Mouse (Mus musculus): ENCODE measurements around the gene Ffar3. TPM values are rescaled to one million over a fixed set of nuclear protein-coding genes. Genes with fewer than 3 reads are reported as not detected.
"Not testable (repeated sequence)": the region's sequence is repeated elsewhere in the genome, so short reads cannot be mapped to it uniquely, and the experiment has no call there.

Ffar3 gene
- polyA plus RNA-seq, 1 experiment from 2014 or later = not detected

DNA sequence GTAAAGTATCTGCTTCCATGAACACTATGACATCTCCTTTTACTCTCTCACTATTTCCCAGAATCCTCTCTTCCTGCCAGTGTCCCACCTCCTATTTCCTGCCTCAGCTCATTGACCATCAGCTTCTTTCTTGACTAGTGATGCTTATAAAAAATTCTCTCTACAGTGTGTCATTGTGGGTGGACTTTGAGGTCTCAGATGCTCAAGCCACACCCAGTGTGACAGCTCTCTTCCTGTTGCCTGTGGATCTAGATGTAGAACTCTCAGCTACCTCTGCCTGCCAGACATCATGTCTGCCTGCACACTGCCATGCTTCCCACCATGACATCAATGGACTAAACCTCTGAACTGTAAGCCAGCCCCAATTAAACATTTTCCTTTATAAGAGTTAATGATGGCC, 18.7 kb downstream of the Ffar3 start:
- no peaks in the 10 kb centered on the region for H3K4me1 ChIP-seq (ENCODE audit: control insufficient read depth, insufficient read depth, low read length)
- no peaks in the 10 kb centered on the region for H3K36me3 ChIP-seq (ENCODE audit: control insufficient read depth, insufficient read depth, low read length)
- ATAC-seq (ENCODE audit: insufficient read depth, low FRiP score, low TSS enrichment) = no peak
- H3K4me3 ChIP-seq (ENCODE audit: low read depth, low read length) = no peak overlapping the region
- no peak overlapping the region for H3K27ac ChIP-seq (ENCODE audit: low read depth, low read length)
- no peak for DNase-seq (ENCODE audit: low spot score)
- H3K9ac ChIP-seq (ENCODE audit: low read length) = no peak overlapping the region
- H3K4me2 ChIP-seq (ENCODE audit: low read depth) = no peak overlapping the region
- no peaks in the 10 kb centered on the region for H3K9me3 ChIP-seq (ENCODE audit: control insufficient read depth, low read length)
- no peaks in the 10 kb centered on the region for H3K27me3 ChIP-seq (ENCODE audit: control insufficient read depth, insufficient read depth, low read length)

DNA sequence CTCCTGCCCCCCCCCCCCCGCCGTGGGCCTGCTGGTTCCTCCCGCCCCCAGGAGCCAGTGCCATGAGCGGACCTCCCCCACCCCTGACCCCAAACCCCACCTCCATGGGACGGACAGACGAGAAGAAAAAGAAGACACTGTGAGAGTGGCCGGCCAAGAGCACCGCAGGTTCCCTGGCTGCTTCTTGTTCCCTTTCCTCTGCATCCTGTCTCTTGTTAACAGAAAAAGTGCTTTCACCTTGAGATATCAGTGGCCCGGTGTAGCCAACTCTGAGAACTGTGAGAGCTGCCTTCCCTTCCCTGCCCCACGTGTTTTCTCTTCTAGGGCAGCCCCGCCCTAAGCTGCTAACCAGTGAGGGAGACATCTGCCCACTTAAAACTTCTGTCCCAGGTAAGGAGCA, 23.3 kb downstream of the Ffar3 start:
- ATAC-seq (ENCODE audit: insufficient read depth, low FRiP score, low TSS enrichment); H3K4me2 ChIP-seq (ENCODE audit: low read depth); H3K36me3 ChIP-seq (ENCODE audit: control insufficient read depth, insufficient read depth, low read length); H3K27ac ChIP-seq (ENCODE audit: low read depth, low read length); H3K9me3 ChIP-seq (ENCODE audit: control insufficient read depth, low read length); DNase-seq (ENCODE audit: low spot score); H3K9ac ChIP-seq (ENCODE audit: low read length); H3K27me3 ChIP-seq (ENCODE audit: control insufficient read depth, insufficient read depth, low read length); H3K4me1 ChIP-seq (ENCODE audit: control insufficient read depth, insufficient read depth, low read length); H3K4me3 ChIP-seq (ENCODE audit: low read depth, low read length): not testable (repeated sequence)
- 48% methylated on average over 9 of the region's 11 CpGs for WGBS

DNA sequence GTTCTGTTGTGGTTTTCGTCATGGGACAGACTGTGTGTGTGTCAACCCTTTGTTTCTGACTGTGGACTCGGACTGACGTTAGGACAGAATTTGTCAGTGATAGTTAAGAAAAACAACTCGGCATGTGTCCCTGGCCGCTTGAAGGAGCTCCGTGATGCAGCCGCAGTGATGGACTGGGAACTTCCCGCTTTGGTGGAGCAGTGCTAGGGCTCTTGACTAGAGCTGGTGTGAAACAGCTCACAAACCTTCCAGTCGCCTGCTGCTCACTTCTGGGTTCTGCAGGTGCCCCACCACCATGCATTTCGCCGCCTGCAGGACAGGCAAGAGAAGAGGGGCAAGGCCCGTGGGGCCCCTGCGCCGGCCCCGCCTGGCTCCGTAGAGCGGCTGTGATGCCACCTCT, 23.7 kb downstream of the Ffar3 start:
- 65% methylated on average over 15 of the region's 17 CpGs for WGBS
- Histone ChIP-seq H3K9ac (ENCODE audit: low read length) (no peak overlapping the region), H3K27ac (ENCODE audit: low read depth, low read length) (no peak overlapping the region), H3K9me3 (ENCODE audit: control insufficient read depth, low read length) (no peaks in the 10 kb centered on the region), H3K27me3 (ENCODE audit: control insufficient read depth, insufficient read depth, low read length) (no peaks in the 10 kb centered on the region), H3K4me2 (ENCODE audit: low read depth) (no peak overlapping the region), H3K4me1 (ENCODE audit: control insufficient read depth, insufficient read depth, low read length) (no peaks in the 10 kb centered on the region), H3K4me3 (ENCODE audit: low read depth, low read length) (no peak overlapping the region), H3K36me3 (ENCODE audit: control insufficient read depth, insufficient read depth, low read length) (no peaks in the 10 kb centered on the region)
- ATAC-seq (ENCODE audit: insufficient read depth, low FRiP score, low TSS enrichment) (no peak), DNase-seq (ENCODE audit: low spot score) (no peak)

DNA sequence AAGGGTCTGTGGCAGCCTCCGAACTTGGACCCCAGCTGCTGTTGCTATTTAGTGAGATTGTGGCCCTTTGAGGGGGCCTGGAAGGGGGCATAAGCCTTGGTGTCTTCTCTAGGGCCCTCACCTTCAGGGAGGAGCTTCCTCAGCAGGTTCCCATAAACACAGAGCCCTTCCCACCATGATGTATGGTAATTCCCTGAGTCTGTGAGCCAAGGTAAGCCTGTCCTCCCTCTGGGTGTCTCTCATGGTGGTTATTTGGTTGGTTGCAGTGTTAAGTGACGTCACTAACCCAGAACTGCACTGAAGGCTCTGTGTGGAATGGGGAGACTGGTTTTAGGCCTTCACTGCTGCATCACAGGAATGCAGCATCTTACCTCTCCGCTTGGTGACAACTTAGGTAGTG, 26.6 kb downstream of the Ffar3 start:
- Histone ChIP-seq H3K27ac (ENCODE audit: low read depth, low read length) (no peak overlapping the region), H3K9me3 (ENCODE audit: control insufficient read depth, low read length) (no peaks in the 10 kb centered on the region), H3K9ac (ENCODE audit: low read length) (no peak overlapping the region), H3K27me3 (ENCODE audit: control insufficient read depth, insufficient read depth, low read length) (no peaks in the 10 kb centered on the region), H3K4me1 (ENCODE audit: control insufficient read depth, insufficient read depth, low read length) (no peaks in the 10 kb centered on the region), H3K36me3 (ENCODE audit: control insufficient read depth, insufficient read depth, low read length) (no peaks in the 10 kb centered on the region), H3K4me3 (ENCODE audit: low read depth, low read length) (no peak overlapping the region), H3K4me2 (ENCODE audit: low read depth) (no peak overlapping the region)
- WGBS = 80% methylated on average over 3 of the region's 3 CpGs
- no peak for DNase-seq (ENCODE audit: low spot score)
- ATAC-seq (ENCODE audit: insufficient read depth, low FRiP score, low TSS enrichment) = no peak

DNA sequence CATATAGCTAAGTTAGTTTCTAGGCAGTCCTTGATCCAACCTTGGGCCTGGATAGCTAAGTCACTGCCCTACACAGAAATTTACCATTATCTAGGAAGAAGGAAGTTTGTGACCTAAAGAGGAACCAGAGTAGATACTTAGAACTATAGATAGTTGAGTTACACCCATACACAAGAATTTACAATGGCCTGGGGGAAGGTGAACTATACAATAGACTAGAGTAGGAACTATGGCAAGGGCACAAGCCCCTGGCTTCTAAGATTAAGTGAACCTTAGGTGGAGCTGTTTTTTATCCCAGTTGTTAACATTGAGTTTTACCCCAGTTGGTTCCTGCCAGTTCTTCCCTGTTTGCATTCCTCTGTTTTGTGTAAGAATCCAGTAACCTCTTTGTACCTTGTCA, 27.1 kb downstream of the Ffar3 start:
- H3K4me3 ChIP-seq (ENCODE audit: low read depth, low read length); H3K27ac ChIP-seq (ENCODE audit: low read depth, low read length); H3K4me1 ChIP-seq (ENCODE audit: control insufficient read depth, insufficient read depth, low read length); DNase-seq (ENCODE audit: low spot score); H3K9me3 ChIP-seq (ENCODE audit: control insufficient read depth, low read length); H3K9ac ChIP-seq (ENCODE audit: low read length); H3K36me3 ChIP-seq (ENCODE audit: control insufficient read depth, insufficient read depth, low read length); H3K27me3 ChIP-seq (ENCODE audit: control insufficient read depth, insufficient read depth, low read length); H3K4me2 ChIP-seq (ENCODE audit: low read depth); ATAC-seq (ENCODE audit: insufficient read depth, low FRiP score, low TSS enrichment): not testable (repeated sequence)

DNA sequence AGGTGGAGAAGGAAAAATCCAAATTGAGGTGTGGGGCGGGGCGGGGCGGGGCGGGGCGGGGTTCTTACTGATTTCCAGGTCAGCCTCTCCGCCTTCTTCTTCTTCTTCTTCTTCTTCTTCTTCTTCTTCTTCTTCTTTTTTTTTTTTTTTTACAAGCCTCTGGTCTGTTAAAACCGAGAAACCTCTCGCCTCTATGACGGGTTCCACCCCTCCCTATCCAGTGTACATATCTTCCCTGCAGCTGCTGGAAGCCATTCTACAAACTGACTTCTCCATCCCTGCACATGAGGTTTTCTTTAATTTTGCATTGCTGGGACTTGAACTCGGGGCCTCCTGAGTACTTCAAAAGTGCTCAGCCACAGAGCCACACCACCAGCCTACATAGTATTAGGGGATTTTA, 29.3 kb downstream of the Ffar3 start:
- H3K4me1 ChIP-seq (ENCODE audit: control insufficient read depth, insufficient read depth, low read length) = no peaks in the 10 kb centered on the region
- H3K4me3 ChIP-seq (ENCODE audit: low read depth, low read length) = no peak overlapping the region
- DNase-seq (ENCODE audit: low spot score) = no peak
- H3K27me3 ChIP-seq (ENCODE audit: control insufficient read depth, insufficient read depth, low read length) = no peaks in the 10 kb centered on the region
- no peak overlapping the region for H3K27ac ChIP-seq (ENCODE audit: low read depth, low read length)
- ATAC-seq (ENCODE audit: insufficient read depth, low FRiP score, low TSS enrichment) = no peak
- no peak overlapping the region for H3K9ac ChIP-seq (ENCODE audit: low read length)
- WGBS = 85% methylated on average over 10 of the region's 10 CpGs
- no peaks in the 10 kb centered on the region for H3K36me3 ChIP-seq (ENCODE audit: control insufficient read depth, insufficient read depth, low read length)
- H3K4me2 ChIP-seq (ENCODE audit: low read depth) = no peak overlapping the region
- H3K9me3 ChIP-seq (ENCODE audit: control insufficient read depth, low read length) = no peaks in the 10 kb centered on the region

DNA sequence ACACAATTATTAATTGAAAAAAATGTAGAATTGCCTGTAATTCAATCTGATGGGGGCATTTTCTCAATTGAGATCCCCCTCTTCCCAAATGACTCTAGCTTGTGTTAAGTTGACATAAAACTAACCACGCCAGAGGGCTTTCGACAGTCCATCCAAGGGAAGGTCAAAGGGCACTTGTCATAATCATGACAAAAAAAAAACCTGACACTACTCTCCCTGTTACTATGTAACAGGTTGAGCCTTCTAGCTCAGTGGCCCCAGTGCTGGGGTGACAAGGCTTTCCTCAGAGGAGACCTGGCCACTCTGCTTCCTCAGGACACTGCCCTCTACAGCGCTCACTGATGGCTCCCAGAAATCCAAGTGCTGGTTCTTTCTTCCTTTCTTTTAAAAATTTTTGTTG, 31.7 kb downstream of the Ffar3 start:
- no peaks in the 10 kb centered on the region for H3K4me1 ChIP-seq (ENCODE audit: control insufficient read depth, insufficient read depth, low read length)
- WGBS = 97% methylated on average over 3 of the region's 3 CpGs
- DNase-seq (ENCODE audit: low spot score) = no peak

DNA sequence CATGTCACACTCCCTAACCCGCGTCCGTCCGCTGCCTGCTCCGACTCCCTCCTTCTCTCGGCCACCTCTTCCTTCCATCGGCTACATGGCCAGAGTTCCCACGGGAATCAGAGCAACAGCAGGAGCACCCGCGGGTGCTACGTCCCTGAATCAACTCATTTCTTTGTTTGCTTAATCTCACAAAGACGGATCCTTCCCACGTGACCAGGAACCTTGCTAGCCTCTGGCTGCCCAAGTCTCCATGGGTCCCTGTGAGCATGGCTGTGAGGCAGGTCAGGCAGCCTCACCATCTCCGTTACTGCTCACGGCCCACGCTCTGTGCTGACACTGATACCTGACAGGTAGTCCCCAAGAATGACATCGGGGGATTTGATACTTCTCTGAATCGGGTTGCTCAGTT, 32.3 kb downstream of the Ffar3 start, which contains the start of gene Ffar2:
Gene Ffar2 (minus strand): TSS at position 101 of the 400 bp plus-strand sequence.
- H3K27ac ChIP-seq (ENCODE audit: low read depth, low read length) = no peak within 1 kb of the TSS

More for the DNA sequence above, 31.7 kb downstream of the Ffar3 start:
- Histone ChIP-seq H3K9ac (ENCODE audit: low read length) (no peak overlapping the region), H3K27ac (ENCODE audit: low read depth, low read length) (no peak overlapping the region), H3K9me3 (ENCODE audit: control insufficient read depth, low read length) (no peaks in the 10 kb centered on the region), H3K4me2 (ENCODE audit: low read depth) (no peak overlapping the region), H3K36me3 (ENCODE audit: control insufficient read depth, insufficient read depth, low read length) (no peaks in the 10 kb centered on the region), H3K4me3 (ENCODE audit: low read depth, low read length) (no peak overlapping the region), H3K27me3 (ENCODE audit: control insufficient read depth, insufficient read depth, low read length) (no peaks in the 10 kb centered on the region)
- no peak for ATAC-seq (ENCODE audit: insufficient read depth, low FRiP score, low TSS enrichment)

DNA sequence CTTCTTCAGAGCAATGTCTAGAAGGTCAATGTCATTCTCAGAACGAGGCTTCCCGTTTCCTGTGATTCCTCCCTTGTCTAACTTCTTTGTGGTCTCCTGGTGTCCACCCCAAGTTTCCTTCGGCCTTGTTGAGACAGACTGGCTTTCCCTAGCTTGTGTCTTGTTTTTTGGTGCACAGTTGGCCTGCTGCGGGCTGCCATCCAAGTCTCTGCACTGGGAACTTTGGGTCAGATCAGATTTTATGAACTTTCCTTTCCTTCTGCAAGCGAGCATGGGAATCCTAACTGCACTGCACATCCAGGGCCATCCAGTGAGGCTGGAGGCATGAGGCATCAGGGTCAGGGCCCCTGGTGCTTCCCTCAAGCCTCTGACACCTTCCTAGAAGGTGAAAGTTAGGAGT, 34.4 kb downstream of the Ffar3 start:
- Histone ChIP-seq H3K4me3 (ENCODE audit: low read depth, low read length) (no peak overlapping the region), H3K9ac (ENCODE audit: low read length) (no peak overlapping the region), H3K4me2 (ENCODE audit: low read depth) (no peak overlapping the region), H3K36me3 (ENCODE audit: control insufficient read depth, insufficient read depth, low read length) (no peaks in the 10 kb centered on the region), H3K27ac (ENCODE audit: low read depth, low read length) (no peak overlapping the region), H3K4me1 (ENCODE audit: control insufficient read depth, insufficient read depth, low read length) (no peaks in the 10 kb centered on the region), H3K9me3 (ENCODE audit: control insufficient read depth, low read length) (no peaks in the 10 kb centered on the region), H3K27me3 (ENCODE audit: control insufficient read depth, insufficient read depth, low read length) (no peaks in the 10 kb centered on the region)
- ATAC-seq (ENCODE audit: insufficient read depth, low FRiP score, low TSS enrichment) (no peak), DNase-seq (ENCODE audit: low spot score) (no peak)
- 76% methylated on average over 5 of the region's 5 CpGs for WGBS

More for the DNA sequence above, 32.3 kb downstream of the Ffar3 start, which contains the start of gene Ffar2:
- 91% methylated on average over 18 of the region's 18 CpGs for WGBS
- Histone ChIP-seq H3K4me3 (ENCODE audit: low read depth, low read length) (no peak within 1 kb of the TSS), H3K4me2 (ENCODE audit: low read depth) (no peak within 1 kb of the TSS), H3K27me3 (ENCODE audit: control insufficient read depth, insufficient read depth, low read length) (no peaks in the 10 kb centered on the region), H3K36me3 (ENCODE audit: control insufficient read depth, insufficient read depth, low read length) (no peaks in the 10 kb centered on the region), H3K9me3 (ENCODE audit: control insufficient read depth, low read length) (no peaks in the 10 kb centered on the region), H3K9ac (ENCODE audit: low read length) (no peak within 1 kb of the TSS), H3K4me1 (ENCODE audit: control insufficient read depth, insufficient read depth, low read length) (no peaks in the 10 kb centered on the region)
- ATAC-seq (ENCODE audit: insufficient read depth, low FRiP score, low TSS enrichment) = no peak
- no peak for DNase-seq (ENCODE audit: low spot score)
